Mouse (Mus musculus) heart, postnatal 14 days (tissue): ENCODE results near the gene Nhlrc4. TPM values are rescaled to one million over a fixed set of nuclear protein-coding genes. Genes with fewer than 3 reads are reported as not detected.

ENCODE experiments used
- DNase-seq, 2 experiments: peaks; one replicate each; pipeline ENCODE4 v3.0.0; 2021 to 2022
- intact Hi-C: fragments of 180-260 bp; cut with DNase I; formaldehyde crosslinking; loops from one replicate; pipeline ENCODE4 v1.15.1; 2025
- long read RNA-seq, 2 experiments: library from polyadenylated mRNA; stranded (forward); transcript quantifications; one replicate each; pipeline ENCODE4 v2.0.0; 2021
- total RNA-seq, 2 experiments: library from RNA; stranded (reverse); gene quantifications; 2 replicates each; pipeline ENCODE4 v1.2.3; 2021

The Nhlrc4 gene
- under 1 TPM in 1 of 2 experiments, not detected in 1; 0.17 TPM for total RNA-seq
- long read RNA-seq, experiment 1, result 0 reads
- long read RNA-seq, experiment 2, result 0 reads

- no peak for DNase-seq
- intact Hi-C loops, result no loop called here
These were observed at the start of gene Nhlrc4, which contains the start of gene Pigq for GRCm38 (mm10) chr17:25944366-25945163. TSS of gene Nhlrc4 (minus strand) at chr17:25944961. TSS of gene Pigq (minus strand) at chr17:25944936.

- DNase-seq, result no peak
- intact Hi-C loops, result no loop called here
These were observed 48.7 kb upstream of the Nhlrc4 start for GRCm38 (mm10) chr17:25993489-25993888.

- intact Hi-C loops, result no loop called here
- no peak for DNase-seq
These were observed 47.5 kb upstream of the Nhlrc4 start for GRCm38 (mm10) chr17:25992274-25992673.

DNA sequence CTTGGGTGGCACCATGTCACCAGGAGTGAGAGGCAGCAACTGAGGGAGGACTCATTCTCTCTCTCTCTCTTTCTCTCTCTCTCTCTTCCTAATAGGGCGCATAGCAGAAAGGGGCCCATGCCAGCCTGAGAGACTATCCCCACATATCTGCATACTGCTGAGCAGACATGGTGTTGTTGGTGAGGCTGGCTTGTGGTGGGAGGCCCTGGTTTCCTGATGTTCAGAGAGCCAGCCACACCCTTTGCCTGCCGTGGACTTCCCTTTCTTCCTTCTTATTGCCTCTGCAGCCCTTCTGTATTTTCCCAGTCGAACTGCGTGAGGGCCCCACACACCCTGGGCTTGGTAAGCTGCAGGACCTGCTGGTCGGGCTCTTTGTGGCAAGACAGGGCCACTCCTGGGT lies 45.6 kb upstream of the Nhlrc4 start:
- intact Hi-C loops, result no loop called here
- no peak for DNase-seq

DNA sequence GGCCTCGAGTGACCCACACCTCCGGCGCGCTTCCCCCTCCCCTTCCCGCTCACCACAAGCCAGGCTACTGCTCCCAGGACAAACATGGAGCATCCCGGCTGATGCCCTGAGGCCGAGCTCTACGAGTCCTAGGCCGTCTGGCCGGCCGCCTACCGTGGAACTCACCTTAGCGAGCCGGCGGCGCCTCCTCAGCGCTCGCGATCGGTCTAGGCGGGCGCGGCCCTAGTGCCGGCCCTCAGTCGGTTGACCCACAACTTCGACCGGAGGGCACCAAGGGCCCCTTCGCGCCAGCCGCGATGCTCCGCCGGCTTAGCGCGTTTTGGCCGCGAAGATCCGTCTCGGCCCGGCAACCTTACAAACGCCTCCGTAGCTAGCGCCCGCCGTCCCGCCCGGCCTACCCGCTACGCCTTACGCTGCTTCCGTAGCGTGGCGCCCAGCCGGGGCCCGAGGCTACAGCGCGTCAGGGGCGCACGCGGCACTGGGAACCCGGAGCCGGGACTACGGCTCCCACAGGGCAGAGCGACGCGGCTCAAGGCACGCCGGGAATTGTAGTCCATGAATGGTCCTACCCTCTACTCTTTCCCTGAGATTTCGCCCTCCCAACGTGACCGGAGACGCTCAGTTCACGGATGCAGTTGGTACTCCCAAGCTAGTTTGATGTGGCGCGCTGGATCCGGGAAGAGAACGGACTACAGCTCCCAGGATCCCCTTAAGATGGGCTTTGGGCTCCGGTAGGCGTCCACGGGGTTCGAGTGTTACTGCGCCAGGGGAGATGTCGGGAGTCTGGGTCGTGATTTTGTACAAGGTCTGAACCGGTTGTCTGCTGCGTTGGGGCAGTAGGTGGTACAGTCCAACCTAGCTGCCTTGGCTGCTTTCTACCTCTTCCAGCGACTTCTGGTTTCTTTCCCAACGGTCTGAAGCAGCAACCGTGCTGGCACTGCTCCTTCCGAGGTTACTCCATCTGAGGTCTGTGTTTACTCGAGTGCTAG lies 40.8 kb upstream of the Nhlrc4 start, which contains the start of gene Capn15:
Gene Capn15, minus strand, starts transcription at position 491 of the 989 bp plus-strand sequence.
- peak; percentile 94 to 95 for DNase-seq
- intact Hi-C loops, result loop anchor here (2.0 to 5.0 kb wide), 2 partner anchors 45 to 93 kb away; no protein-coding TSS in a partner anchor

DNA sequence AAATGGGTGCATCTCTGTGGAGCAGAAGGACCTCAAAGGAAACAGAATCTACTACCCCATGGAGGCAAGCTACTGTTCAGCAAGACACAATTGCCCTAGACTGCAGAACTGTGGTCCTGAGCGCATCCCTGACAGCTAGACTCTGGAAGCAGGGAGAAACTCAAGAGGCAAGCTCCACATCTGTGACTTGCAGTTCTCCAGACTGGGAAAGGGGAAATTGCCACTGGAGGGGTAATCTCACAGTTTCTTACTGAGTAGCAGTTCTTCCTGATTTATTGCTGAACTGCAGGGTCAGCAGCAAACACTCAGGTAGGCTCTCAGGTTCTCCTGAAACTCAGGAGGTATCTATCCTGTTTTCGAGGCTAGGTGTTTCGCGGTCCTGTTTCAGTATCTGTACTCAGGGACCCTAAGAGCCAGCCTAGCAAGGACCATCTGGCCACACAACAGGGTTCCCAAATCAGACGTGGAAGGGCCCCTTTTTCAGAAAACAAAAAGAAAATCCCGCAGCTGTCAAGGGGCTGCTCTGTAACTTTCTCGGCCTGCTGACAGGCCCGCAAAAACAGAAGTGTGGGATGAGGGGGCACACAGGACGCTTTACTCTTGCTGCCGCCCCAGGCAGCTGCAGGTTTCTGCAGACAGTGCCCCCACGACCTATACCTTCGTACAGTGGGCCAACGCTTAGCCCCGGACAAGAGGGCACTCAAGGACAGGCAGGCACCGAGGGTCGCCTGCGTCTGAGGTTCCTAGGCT lies 40.0 kb upstream of the Nhlrc4 start:
- DNase-seq, result no peak
- intact Hi-C loops, result loop anchor here (2.0 to 5.0 kb wide), 2 partner anchors 44 to 92 kb away; no protein-coding TSS in a partner anchor

- no peak for DNase-seq
- intact Hi-C loops, result loop anchor here (2.0 kb wide), 1 partner anchor 43 kb away; no protein-coding TSS in a partner anchor
These were observed 39.3 kb upstream of the Nhlrc4 start for GRCm38 (mm10) chr17:25984066-25984465.

GRCm38 (mm10) chr17:25982913-25983312 lies 38.2 kb upstream of the Nhlrc4 start:
- intact Hi-C loops, result no loop called here
- DNase-seq, result no peak

- DNase-seq, result peak; percentile 53 to 66
- intact Hi-C loops, result no loop called here
These were observed 36.1 kb upstream of the Nhlrc4 start for GRCm38 (mm10) chr17:25980854-25981253.

- no peak for DNase-seq
- intact Hi-C loops, result no loop called here
These were observed 35.3 kb upstream of the Nhlrc4 start for GRCm38 (mm10) chr17:25979829-25980738.

DNA sequence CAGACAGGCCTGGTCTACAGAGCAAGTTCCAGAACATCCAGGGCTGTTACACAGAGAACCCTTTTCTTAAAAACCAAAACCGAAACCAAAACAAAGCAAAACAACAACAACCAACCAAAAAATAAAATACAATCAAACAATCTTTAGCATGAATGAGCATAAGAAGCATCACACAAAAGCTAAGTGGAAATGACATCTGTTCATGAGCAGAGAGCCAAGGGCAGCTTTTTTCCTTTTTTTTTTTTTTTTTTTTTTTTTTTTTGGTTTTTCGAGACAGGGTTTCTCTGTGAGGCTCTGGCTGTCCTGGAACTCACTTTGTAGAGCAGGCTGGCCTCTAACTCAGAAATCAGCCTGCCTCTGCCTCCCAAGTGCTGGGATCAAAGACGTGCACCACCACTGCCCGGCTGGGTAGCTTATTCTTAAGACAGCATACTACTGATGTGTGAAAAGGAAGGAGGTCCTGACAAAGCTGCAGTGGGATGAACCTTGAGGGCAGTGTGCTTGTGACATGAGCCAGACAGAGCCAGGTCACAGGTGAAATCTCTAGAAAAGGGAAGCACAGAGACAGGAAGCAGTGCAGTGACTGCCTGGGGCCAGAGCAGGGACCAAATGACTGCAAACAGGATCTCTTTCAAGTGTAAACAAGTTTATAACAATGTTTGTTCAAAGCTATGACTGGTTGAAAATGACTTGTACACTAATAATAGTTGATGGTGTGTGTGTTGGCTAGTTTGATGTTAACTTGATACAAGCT lies 26.4 kb upstream of the Nhlrc4 start:
- intact Hi-C loops, result no loop called here
- DNase-seq, result no peak

GRCm38 (mm10) chr17:25970448-25970847 lies 25.7 kb upstream of the Nhlrc4 start:
- intact Hi-C loops, result no loop called here
- DNase-seq, result no peak

DNA sequence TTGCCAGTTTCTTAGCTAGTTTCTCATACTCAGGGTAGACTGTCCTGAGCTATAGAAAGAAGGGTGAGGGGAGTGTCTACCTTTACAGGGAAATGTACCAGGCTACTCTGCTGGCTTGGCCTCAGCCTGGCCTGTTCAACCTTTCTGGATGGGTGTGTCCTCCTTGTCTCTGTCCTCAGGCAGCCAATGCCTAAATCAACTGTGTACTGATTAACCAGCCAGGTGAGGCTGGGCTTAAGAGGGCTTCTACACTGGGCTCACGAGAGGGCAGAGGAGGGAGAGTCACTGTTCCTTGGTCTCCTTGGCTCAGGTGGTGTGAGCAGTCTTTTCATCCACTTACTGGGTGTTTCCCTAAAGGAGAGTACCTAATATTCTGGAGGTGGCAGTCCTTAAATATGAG lies 23.4 kb upstream of the Nhlrc4 start:
- intact Hi-C loops, result no loop called here
- DNase-seq, result no peak

GRCm38 (mm10) chr17:25967652-25968051 lies 22.9 kb upstream of the Nhlrc4 start:
- intact Hi-C loops, result no loop called here
- DNase-seq, result peak in 1 of 2 experiments; percentile 49

- intact Hi-C loops, result no loop called here
- no peak for DNase-seq
These were observed 19.5 kb upstream of the Nhlrc4 start for GRCm38 (mm10) chr17:25964271-25964670.

- no peak for DNase-seq
- intact Hi-C loops, result no loop called here
These were observed 17.7 kb upstream of the Nhlrc4 start for GRCm38 (mm10) chr17:25962413-25962905.

- intact Hi-C loops, result no loop called here
- DNase-seq, result no peak
These were observed 16.8 kb upstream of the Nhlrc4 start for GRCm38 (mm10) chr17:25961566-25961965.
